Mouse (Mus musculus) thymus, adult 2 months (tissue): ENCODE measurements around the gene 1700008O03Rik. TPM values are rescaled to one million over a fixed set of nuclear protein-coding genes. Genes with fewer than 3 reads are reported as not detected.

Source experiments
- DNase-seq: peaks from one replicate; pipeline ENCODE4 v3.0.0; 2021
- H3K27ac ChIP-seq: fragments of 200-500 bp; 2 replicates; pipeline ENCODE4 v1.5.1; 2012; ENCODE audit warnings: low read length, control low read depth; ENCODE audit not compliant: control insufficient read depth, insufficient read depth
- H3K27me3 ChIP-seq: fragments of 200-500 bp; 2 replicates; pipeline ENCODE4 v1.6.1; 2012; ENCODE audit warnings: mild to moderate bottlenecking, low read length, moderate library complexity, mixed read lengths; ENCODE audit not compliant: control insufficient read depth, insufficient read depth
- H3K36me3 ChIP-seq: fragments of 200-500 bp; 2 replicates; pipeline ENCODE4 v1.6.1; 2012; ENCODE audit warnings: mild to moderate bottlenecking, low read length, moderate library complexity; ENCODE audit not compliant: control insufficient read depth, insufficient read depth
- H3K4me1 ChIP-seq: fragments of 200-500 bp; replicated peaks from 2 replicates; pipeline ENCODE4 v1.6.1; 2012; ENCODE audit warnings: low read length; ENCODE audit not compliant: control insufficient read depth, insufficient read depth
- H3K4me3 ChIP-seq: fragments of 200-500 bp; 2 replicates; pipeline ENCODE4 v1.5.1; 2012; ENCODE audit warnings: mild to moderate bottlenecking, low read length, control low read depth, moderate library complexity; ENCODE audit not compliant: control insufficient read depth, insufficient read depth
- CTCF ChIP-seq: fragments of 200-500 bp; IDR thresholded peaks from 2 replicates; pipeline ENCODE4 v1.5.1; 2012; ENCODE audit warnings: mild to moderate bottlenecking, control low read depth, low read length, moderate library complexity, borderline replicate concordance; ENCODE audit not compliant: control insufficient read depth, poor library complexity, insufficient read depth; ENCODE audit errors: extremely low read depth
- POLR2A ChIP-seq: fragments of 200-500 bp; IDR thresholded peaks from 2 replicates; pipeline ENCODE4 v1.6.1; 2012; ENCODE audit warnings: mild to moderate bottlenecking, low read length, control low read depth, moderate library complexity; ENCODE audit not compliant: control insufficient read depth, poor library complexity, insufficient read depth; ENCODE audit errors: extremely low read depth
- WGBS: fragments of 180-500 bp; shearing (Covaris S2); methylation state at CpG from one replicate; pipeline ENCODE4 v1.1.7; 2018; 5-methylcytosine and 5-hydroxymethylcytosine counted together
- polyA plus RNA-seq: library from polyadenylated mRNA; depleted of rRNA; stranded (reverse); fragments of >200 nt; gene quantifications from 2 replicates; pipeline ENCODE4 v1.2.3, GENCODE M21; 2012; rRNA removed

The 1700008O03Rik gene
- 1.8 and 2.1 TPM in 2 replicates for polyA plus RNA-seq

DNA sequence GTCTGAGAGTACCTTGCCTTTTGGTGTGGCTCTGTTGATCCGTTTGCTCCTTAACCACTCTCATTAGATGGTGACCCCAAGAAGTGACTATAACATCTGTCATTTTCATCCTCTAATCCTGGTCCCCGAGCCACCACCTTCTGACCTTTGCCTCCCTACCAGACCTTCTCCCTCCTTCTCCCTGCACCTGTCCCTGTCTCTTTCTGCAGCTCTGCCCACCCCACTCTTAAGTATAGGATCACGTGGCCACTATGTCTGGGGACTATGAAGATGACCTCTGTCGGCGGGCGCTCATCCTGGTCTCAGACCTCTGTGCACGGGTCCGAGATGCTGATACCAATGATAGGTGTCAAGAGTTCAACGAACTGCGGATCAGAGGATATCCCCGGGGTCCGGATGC lies at the start of gene 1700008O03Rik:
1700008O03Rik (minus strand) TSS at position 101 of the 400 bp plus-strand sequence.
- H3K27me3 ChIP-seq: no peaks in the 10 kb centered on the region; the same call in 1 of the 2 replicates
- DNase-seq: no peak
- TF ChIP-seq POLR2A (no peak), CTCF (no peak)
- 0 out of 2 replicates have a peak within 1 kb of the TSS, but pooled peaks have one; percentile 6 for H3K4me3 ChIP-seq
- H3K4me1 ChIP-seq: peaks cover 15% of the 10 kb centered on the region
- no peaks in the 10 kb centered on the region for H3K36me3 ChIP-seq
- 85% methylated on average over 12 of the region's 12 CpGs for WGBS
- no peak within 1 kb of the TSS for H3K27ac ChIP-seq

DNA sequence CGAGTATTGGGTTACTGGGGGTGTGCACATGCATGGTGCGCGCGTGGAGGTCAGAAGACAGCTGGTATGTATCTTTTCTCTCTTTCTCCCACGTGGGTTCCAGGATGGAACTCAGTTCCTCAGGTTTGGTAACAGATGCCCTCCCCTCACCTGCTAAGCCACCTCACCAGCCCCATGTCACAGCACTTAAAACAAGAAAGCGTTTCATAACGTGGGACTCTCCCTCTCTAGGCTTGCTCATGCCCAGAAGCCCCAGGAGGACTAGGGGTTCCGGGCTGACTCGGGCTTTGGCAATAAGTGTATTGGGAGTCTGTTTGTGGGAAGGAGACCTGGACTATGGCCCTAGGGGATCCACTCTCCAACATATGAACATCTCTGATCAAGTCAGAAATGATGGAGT lies 48.5 kb upstream of the 1700008O03Rik start:
- Histone ChIP-seq H3K4me3 (no peak overlapping the region), H3K27me3 (peaks cover 3% of the 10 kb centered on the region; the same call in 1 of the 2 replicates), H3K27ac (no peak overlapping the region), H3K36me3 (no peaks in the 10 kb centered on the region), H3K4me1 (no peaks in the 10 kb centered on the region)
- 72% methylated on average over 9 of the region's 9 CpGs for WGBS
- DNase-seq: no peak
- TF ChIP-seq POLR2A: no peak
- no peak for TF ChIP-seq CTCF

DNA sequence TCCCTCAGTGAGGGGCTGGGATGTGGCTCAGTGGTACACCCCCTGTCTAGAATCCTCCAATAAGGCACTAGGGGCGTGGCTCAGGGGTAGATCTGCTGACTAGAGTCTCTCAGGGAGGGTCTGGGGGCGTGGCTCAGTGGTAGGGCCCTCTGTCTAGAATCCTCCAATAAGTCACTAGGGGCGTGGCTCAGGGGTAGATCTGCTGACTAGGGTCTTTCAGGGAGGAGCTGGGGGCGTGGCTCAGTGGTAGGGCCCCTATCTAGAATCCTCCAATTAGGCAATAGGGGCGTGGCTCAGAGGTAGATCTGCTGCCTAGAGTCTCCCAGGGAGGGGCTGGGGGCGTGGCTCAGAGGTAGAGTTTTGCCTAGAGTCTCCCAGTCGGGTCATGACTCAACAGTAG lies 47.8 kb upstream of the 1700008O03Rik start:
- TF ChIP-seq CTCF: no peak
- TF ChIP-seq POLR2A: no peak
- H3K27ac ChIP-seq: no peak overlapping the region
- H3K27me3 ChIP-seq: peaks cover 3% of the 10 kb centered on the region; the same call in 1 of the 2 replicates
- no peaks in the 10 kb centered on the region for H3K4me1 ChIP-seq
- H3K4me3 ChIP-seq: no peak overlapping the region
- no peaks in the 10 kb centered on the region for H3K36me3 ChIP-seq
- no peak for DNase-seq
- 15% methylated on average over 7 of the region's 7 CpGs for WGBS

DNA sequence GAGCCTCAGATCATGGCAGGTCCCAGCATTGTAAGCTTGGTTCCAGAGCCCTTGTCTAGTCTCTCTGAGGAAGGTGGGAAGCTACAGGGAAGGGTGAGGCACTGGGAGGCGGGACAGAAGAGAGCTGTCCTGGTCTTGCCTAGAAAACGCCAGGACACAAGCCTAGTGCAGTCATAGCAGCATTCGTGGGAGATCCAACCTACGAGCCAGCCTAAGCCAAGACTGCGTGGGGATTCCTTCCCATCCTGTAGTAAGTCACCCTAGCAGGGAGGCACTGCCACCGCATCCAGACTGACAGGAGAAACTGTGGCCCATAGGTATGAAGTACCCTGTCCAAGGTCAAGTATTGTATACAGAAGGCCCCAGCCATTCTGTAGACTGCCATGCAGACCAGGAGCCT lies 46.9 kb upstream of the 1700008O03Rik start:
- no peak for TF ChIP-seq POLR2A
- no peak for TF ChIP-seq CTCF
- Histone ChIP-seq H3K36me3 (no peaks in the 10 kb centered on the region), H3K27me3 (peaks cover 10% of the 10 kb centered on the region; the same call in 1 of the 2 replicates), H3K4me1 (no peaks in the 10 kb centered on the region), H3K4me3 (no peak overlapping the region), H3K27ac (no peak overlapping the region)
- 85% methylated on average over 6 of the region's 6 CpGs for WGBS
- DNase-seq: no peak

DNA sequence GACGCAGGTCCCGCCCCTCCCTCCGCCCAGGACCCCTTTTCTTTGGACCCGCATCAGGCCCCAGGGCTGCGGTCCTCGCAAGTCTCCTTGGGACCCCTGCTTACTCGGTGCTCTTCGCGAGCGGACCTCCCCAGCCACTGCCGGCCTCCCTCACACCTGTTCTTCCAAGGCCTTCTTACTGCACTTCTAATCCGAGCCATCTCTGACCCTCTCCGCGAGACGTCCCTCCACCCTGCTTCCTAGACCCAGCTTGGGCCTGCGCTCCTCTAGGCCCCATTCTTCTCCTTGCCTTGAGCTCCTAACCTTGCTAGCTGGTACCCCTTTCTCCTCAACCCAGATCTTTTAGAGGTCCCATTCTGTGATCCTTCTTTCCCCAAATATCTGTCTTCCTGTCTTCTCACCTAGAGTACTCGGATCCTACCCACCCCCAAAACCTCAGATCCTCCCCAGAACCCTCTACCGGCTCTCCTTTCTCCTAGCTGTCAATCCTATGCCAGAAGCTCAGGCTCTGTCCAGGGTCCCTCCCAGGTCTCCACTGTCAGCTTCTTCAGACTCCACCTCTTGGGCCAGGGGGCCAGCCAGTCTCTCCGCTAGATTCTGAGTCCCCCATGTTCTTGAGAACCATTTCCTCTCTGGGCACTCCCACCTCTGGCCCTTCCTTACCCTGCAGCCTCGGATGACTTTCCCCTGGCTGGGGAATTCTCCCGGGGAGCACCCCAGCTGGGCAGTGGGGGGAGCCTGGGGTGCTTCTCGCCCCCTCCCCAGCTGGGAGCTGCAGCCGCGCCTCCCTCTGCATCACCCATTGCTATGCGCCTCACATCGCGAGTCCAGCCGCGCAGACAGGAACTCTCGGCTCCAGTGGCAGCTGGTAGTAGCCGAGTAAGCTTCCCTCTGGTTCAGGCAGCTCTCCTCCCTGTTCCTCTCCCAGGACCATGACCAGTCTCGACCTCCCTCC lies 44.2 kb upstream of the 1700008O03Rik start:
- Histone ChIP-seq H3K4me1 (no peaks in the 10 kb centered on the region), H3K27ac (no peak overlapping the region), H3K4me3 (no peak overlapping the region), H3K27me3 (peaks cover 10% of the 10 kb centered on the region; the same call in 1 of the 2 replicates), H3K36me3 (no peaks in the 10 kb centered on the region)
- DNase-seq: no peak
- no peak for TF ChIP-seq POLR2A
- no peak for TF ChIP-seq CTCF
- WGBS: 17% methylated on average over 31 of the region's 32 CpGs

DNA sequence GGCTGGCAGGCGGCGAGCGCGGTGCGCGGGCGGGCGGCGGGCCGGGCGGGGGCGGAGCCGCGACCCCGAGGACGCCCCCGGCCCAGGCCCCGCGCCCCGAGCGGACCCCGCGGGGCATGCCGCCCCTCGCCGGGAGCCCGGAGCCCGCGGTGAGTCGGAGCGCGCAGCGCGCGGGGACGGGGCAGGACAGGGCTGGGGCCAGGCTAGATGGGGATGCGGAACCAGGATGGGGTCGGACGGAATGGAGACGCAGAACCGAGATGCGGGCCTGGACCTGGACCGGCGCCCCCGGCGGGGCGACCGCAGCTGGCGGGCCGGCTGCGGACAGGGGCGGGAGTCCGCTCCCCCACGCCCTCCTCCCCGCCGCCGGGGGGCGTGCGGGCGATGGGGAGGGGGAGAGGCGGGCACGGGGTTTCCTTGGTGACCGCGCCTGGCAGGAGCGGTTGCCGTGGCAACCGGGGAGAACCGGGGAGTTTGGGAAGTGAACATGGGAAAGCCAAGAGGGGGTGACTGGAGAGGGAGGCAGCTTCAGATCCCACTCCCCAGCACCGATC lies 43.4 kb upstream of the 1700008O03Rik start, which contains the start of gene Lrrc4b:
Lrrc4b (plus strand) TSS at position 51 of the 554 bp plus-strand sequence.
- H3K4me1 ChIP-seq: no peaks in the 10 kb centered on the region
- no peak within 1 kb of the TSS for H3K27ac ChIP-seq
- WGBS: 3% methylated on average over 67 of the region's 69 CpGs
- no peaks in the 10 kb centered on the region for H3K36me3 ChIP-seq
- TF ChIP-seq CTCF (no peak), POLR2A (no peak)
- H3K4me3 ChIP-seq: no peak within 1 kb of the TSS
- no peak for DNase-seq
- peaks cover 10% of the 10 kb centered on the region; the same call in 1 of the 2 replicates for H3K27me3 ChIP-seq
